Mouse (Mus musculus): ENCODE measurements around the gene Ctf2. TPM values are rescaled to one million over a fixed set of nuclear protein-coding genes. Genes with fewer than 3 reads are reported as not detected.
"Not testable (repeated sequence)": the region's sequence is repeated elsewhere in the genome, so short reads cannot be mapped to it uniquely, and the experiment has no call there.

Ctf2 gene
- polyA plus RNA-seq, 3 experiments from 2014 or later: not detected

DNA sequence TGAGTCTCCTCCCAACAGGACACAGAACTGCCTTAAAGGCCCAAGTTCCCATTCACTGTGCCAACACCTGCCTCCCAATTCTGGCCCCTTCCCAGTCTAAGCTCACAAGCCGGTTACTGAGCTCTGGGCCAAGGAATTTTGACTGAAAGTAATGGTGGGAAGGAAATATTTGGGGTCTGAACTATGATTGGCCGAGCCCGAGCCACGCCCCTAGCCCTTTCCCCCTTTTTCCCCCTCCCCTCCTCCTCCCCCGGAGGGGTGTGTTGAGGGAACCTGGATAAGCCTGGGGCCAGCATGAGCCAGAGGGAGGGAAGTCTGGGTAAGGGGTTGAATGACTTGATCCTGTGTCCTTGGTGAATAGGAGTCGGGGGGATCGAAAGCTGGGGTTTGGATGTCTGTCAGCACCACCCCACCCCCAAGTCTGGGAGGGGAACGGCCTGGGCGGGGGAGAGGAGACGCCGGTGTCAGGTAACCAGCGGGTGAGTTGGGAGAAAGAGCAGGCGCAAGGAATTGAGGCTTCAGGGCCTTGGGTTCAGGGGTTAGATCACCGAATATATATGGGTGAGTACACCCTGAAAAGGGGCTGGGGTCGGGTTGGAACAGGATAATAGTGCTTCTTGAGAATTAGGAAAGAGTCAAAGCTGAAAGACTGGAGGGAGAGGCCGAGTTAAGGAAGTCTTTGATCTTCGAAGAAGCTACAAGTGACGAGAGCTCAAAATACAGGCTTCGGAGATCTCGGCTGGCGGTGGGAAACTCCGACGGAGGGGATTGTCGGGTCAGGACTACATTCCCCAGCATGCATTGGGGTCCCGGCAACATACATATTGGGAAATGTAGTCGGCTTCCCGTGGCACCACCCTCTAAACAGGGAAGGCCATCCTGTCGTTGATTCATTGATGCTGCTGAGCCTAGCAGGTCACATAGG lies 19.2 kb downstream of the Ctf2 start, which contains the start of gene Ctf1:
Ctf1 (plus strand) TSS at position 276 of the 925 bp plus-strand sequence.
- ATAC-seq: no peak

DNA sequence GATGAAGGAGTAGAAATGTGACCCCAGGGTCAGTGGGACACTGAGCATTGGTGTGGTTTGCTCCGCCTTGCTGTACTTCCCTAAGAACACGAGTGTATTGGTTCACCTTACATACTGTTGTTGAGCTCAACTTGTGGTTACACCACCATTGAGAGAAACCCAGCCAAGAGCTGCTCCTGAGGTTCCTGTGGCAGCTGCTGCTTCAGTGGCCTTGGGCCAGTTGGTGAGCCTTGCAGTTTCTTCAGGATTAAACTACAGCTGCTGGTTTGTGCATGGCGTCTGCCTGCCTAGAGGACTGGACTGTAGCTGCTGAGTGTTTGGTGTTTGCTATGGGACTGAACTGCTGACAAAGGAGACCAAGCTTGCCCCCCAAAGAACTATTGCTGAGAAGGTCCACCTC lies 20.5 kb downstream of the Ctf2 start:
- no peak for ATAC-seq

DNA sequence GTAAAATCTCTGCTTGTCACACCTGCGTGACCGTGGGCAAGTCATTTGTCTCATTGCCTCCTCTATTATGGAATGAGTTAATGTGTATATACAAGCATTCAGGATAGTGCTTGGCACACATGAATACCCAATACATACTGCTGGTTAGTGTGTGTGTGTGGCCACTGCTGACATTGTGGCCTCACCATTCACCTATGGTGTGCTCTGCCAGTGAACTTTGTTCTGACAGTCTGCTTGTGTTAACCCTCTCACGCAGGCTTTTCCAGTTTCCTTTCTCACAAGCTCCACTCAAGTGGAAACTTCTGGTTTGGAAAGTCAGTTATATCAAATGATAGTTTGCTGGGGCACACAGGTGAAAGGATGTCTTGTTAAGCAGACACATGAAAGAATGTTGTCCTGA lies 20.9 kb downstream of the Ctf2 start:
- no peak for ATAC-seq

DNA sequence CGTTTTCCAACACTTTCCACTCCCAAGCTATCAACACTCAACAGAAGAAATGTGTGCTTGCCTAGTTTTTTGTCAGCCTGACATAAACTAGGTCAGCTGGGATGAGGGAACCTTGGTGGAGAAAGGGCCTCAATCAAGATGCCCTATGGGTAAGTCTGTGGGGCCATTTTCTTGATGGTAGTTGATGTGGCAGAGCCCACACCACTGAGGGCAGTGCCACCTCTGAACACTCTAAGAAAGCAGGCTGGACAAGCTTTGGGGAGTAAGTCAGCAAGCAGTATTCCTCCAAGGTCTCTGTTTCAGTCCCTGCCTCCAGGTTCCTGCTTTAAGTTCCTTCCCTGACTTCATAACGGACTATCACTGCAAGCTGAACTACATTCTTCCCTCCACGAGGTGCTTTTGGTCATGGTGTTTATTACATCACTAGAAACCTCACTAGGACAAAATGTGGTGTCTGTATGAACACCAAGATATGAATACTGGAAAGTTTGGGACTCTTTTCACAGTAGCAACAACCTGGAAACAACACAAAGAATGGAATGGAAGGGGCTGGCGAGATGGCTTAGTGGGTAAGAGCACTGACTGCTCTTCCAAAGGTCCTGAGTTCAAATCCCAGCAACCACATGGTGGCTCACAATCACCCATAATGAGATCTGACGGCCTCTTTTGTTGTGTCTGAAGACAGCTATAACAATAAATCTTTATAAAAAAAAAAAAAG lies 22.5 kb downstream of the Ctf2 start:
- ATAC-seq: no peak

DNA sequence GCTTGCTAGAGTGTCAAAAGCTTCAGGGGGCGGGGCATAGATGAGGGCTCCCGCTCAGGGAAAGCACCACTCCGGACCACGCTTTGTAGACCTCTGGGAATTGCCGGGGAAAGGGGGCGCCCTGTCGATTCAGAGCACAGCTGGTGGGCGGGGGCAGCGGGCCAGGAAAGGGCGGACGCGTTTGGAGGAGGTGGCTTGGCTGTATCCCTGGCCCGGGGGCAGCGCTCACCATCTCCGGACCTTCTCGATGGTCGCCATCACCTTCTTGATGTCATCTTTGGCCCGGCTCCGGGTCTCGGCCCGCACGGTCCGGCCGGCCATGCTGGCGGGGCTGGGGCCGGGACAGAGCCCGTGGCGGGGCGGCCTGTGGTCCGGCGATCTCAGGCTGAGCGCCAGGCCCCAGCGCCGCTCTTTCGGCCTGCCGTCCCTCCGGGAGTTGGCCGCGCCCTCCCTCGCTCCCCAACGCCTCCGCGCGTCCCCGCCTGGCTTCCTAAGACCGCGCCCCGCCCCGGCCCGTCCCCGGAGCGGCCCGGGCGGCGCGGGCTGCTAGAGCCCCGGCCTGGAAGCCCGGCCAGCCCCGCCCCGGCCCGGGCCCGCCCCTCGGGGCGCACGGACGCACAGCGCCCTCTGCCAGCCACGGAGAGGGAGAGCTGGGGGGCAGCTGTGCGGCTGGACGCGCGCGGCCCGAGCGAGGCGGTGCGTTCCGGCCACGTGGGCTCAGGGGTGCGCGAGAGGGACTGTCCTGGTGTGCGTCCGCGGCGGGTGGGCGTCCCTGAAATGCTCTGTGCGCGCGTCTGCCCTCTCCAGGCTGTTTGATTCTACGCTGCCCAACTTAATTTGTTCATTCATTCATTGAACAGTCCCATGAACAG lies 23.5 kb downstream of the Ctf2 start, which contains the start of gene Bcl7c:
Bcl7c (minus strand) TSS at position 727 of the 872 bp plus-strand sequence.
- peak; percentile 67 for ATAC-seq

DNA sequence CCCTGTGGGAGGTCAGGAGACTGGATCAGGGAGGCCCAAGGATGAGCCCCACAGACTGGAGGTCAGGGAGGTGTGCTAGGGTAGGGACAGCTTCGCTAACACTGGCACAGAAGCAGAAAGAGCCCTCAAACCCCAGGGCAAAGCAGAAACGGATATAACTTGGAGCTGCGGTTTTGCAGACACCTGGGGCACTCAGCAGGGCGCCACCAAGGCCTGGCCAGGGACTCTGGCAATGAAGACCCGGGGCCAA lies 24.1 kb downstream of the Ctf2 start:
- no peak for ATAC-seq

DNA sequence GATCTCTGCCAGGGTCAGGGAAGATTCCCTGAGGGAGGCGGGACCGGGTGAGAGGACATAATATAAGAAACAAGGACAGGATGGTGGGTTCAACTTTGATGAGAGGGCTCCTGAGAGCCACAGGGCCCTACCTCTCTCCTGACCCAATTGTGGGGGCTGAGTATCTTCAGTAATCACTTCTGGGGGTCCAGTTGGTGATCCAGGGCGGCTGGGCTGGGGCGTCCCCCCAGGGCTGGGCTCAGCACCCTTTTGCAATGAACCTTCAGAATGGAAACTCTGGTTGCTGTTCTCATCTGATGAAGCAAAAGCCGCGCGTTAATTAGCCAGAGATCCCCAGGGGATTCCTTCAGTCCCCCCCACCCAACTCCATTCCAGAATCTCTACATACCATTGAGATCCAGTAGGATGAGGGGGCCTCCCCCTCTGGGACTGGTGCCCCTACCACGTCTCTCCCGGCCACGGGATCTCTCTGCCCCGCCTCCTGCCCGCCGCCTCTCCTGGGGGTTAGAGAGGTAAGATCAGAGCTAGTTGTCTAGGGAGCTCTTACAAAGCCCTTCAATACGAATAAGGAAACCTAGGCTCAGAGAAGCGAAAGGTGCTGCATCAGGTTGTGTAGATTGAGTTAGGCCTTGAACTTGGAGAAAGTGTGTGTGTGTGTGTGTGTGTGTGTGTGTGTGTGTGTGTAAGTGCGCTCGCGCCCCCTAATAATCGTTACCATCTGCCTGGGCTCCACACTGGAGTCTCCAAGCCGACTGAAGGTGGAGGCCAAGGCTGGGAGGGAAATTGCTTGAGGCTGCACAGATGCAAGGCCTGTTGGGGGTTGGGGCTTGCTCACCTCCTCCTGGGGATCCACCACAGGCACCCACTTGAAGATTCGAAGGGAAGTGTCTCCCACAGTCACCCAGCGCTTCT lies 24.7 kb downstream of the Ctf2 start:
- ATAC-seq: no peak

DNA sequence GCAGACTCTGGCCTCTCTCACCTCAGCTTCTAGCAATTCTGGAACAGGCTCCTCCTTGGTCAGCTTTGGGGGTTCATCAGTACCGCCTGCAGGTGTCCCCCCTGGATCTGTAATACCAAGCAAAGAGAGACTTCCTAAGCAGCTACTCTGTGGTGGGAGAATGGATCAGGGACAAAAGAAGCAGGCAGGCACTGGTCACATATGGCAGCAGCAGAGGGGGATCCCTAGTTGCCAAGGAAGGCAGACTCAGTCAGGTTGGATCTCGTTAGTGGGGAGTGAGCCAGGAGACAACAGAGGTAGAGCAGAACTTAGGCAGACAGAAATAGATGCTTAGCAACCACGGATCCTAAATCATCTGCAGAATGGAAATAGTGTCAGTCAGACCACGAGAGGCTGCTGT lies 26.3 kb downstream of the Ctf2 start:
- no peak for ATAC-seq

DNA sequence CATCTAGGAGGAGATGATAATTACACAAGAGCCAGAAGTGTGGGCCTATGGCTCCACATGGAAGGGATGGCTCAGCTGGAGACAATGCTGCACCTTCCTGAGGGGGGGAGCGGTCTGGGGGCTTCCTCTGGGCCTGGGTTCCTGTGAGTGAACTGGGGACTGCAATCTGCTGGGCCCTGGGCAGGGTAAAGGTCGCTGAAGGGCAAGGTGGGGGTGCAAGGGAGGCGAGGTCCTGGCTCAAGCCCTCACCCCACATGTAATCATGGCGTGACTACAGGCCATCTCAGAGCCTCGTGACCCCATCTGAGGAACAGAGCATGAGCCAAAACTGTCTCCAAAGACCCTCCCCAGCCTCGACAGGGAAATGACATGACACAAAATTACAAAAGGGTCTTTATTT lies 27.4 kb downstream of the Ctf2 start:
- ATAC-seq: no peak

DNA sequence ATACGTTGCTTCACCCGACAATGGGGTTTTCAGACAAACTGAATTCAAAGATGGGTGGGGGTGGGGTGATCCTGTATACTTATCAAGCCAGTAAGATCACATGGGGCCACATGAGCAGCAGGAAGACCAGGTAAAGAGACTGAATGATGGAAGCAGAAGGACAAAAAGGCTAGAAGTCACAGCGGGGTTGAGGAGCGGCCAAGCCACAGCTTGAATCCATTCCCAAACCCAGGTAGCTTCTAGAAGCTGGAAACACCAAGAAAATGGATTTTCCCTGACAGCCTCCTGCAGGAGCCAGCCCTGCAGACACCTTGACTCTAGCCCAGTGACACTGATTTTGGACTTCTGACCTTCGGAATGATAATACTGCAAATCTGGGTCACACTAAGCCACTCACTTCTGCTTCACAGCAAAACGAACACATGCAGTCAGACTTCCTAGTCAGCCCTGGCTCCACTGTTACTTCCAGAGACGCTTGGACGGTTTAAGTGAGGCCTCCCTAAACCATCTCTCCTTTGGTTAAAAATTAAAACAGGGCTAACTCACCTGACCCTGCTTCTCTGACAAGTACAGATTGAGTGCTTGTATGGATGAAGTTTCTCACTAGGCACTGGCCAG lies 28.3 kb downstream of the Ctf2 start:
- ATAC-seq: no peak

DNA sequence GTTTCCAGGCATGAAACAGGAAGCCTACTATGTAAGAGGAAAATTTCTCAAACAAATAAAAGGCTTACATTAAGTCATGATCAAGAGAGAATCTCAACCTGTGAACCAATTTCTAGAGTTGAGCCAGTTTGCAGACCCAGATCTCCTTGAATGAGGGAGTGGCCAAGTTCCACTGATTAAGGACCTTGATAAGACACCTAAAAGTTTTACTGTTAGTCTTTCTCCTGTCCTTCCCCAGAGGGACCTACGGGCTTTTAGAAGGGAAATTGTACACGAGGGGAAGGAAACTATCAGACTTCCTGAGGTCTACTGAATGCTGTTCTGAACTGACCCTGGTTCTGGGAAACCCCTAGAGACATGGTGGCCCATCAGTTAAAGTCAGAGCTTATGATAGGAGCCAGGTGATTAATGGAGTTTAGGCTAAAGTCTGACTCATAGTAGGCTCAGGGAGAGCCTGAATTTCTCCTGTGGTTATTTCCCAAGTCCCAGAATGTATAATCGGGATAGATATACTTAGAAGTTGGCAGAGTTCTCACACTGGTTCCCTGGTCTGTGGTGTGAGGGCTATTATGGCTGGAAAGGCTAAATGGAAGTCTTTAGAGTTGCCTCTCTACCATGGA lies 31.1 kb downstream of the Ctf2 start:
- ATAC-seq: no peak

DNA sequence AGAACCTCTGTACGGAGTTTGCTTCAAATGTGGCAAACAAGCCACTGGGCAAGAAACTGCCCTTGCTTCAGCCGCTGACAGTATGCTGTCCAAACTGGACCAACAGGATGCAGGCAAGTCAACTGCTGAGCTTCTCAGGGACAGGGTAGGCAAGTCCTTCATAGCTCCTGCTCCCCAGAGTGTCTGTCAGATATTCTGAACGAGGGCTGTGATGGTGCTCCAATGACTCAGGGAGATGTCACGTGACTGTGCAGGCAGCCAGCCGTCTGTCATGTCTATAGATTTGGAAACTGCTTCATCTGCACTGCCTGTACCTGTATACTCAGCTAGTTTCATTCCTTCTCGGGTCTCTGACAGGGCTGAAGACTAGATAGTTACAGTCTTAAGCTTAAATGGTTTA lies 33.0 kb downstream of the Ctf2 start:
- ATAC-seq: no peak

DNA sequence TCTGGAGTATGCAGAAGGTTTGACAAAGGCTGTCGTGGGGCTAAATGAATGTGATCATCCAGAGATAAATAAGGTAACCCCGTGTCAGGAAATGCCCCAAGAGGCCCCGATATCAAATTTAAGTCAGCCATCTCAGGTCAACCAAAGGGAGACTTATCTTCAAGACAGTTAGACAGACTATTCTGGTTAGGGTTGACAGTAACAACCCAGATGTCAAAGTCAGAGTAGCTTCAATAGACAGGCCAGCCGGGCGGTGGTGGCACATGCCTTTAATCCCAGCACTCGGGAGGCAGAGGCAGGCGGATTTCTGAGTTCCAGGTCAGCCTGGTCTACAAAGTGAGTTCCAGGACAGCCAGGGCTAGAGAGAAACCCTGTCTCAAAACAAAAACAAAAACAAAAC lies 38.2 kb downstream of the Ctf2 start:
- not testable (repeated sequence) for ATAC-seq

DNA sequence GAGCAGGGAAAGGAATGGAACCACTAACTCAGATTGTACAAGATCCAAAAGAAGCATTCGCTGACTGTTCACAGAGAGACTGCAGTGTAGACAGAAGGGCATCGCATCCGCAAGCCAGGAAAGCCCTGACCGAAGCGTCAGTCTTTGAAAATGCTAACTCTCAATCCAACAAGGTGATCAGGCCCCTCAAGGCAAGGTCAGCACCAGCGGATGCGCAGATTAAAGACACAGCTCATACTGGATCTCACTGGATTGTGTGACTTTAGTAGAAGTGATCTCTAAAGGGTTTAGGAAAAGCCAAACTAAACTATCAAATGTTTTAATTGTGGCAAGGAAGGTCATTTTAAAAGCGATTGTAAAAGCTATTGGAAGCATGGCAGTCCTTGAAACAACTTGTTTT lies 38.7 kb downstream of the Ctf2 start:
- ATAC-seq: no peak

DNA sequence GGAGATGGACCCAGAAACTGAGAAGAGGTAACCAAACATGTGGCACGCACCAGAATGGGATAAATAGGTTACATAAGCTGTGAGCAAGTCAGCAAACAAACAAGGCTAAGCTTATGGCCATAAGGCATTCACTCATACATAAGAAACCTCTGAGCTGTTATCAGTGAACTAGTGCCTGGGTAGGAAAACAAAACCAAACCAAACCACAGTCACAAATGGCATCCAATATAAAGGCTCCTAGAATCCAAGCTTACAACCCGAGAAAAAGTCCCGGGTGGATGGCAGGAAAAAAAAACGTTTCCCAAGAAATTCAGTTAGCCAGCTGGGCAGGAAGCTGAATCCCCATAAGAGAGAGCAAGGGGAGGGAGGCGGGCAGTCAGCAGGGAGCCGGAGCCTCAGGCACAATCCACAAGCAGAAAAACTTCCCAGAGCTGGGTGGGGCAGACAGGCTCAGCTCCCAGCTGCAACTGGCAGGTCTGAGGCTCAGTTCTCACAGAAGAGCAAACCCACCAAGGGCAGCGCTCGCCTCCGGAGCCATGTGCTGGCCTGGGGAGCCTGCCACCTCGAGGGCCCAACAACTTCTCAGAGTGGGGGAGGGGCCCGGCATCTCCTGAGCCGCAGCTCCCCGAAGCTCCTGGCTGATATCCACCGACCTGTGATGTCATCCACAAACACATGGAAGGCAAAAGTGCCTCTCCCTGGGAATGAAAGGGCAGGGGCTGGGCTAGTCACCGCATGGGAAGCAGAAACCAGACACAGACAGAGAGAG lies 40.6 kb downstream of the Ctf2 start:
- no peak for ATAC-seq

DNA sequence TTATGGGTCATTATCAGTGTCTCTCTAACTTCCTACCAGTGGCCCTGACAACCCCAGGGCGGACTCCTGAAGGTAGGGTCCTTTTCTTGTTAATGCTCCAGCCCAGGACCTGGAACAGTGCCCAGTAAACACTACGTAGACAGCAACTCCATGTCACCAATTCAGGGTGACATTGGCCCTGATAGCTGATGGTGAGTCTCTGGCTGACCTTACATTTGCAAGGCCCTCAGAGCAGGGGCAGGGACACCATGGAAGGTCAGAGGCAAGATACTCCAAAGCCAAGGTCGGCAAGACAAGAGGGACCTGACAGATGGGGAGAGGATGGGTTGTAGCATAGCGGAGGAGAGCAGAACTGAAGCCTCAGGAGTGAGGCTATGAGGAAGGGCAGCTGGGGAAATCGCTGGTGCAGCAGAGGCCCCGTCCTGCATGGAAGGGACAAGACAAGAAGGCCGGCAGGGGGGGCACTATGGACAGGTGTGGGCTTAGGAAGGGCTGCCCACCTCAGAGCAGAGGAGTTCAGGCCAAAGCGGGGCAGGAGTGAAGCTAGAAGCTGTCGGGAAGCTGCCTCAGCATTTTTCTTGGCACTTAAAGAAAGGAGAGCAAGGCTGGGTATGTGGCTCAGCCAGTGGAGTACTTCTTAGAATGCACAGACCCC lies 42.2 kb downstream of the Ctf2 start:
- no peak for ATAC-seq

DNA sequence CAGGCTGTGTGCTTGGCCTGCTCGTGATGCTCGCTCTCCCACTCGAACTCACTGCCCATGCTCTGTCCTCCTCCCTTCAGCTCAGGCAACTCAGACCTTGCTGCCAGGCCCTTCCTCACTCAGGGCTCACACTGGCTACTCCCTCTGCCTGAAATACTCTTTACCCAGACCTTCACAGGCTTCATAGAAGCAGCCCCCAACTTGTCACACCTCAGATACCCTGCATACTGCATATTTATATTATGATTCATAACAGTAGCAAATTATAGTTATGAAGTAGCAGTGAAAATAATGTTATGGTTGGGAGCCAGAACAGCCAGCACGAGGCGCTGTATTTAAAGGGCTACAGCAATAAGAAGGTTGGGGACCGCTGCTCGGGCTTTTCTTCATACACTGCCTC lies 43.0 kb downstream of the Ctf2 start:
- ATAC-seq: no peak

DNA sequence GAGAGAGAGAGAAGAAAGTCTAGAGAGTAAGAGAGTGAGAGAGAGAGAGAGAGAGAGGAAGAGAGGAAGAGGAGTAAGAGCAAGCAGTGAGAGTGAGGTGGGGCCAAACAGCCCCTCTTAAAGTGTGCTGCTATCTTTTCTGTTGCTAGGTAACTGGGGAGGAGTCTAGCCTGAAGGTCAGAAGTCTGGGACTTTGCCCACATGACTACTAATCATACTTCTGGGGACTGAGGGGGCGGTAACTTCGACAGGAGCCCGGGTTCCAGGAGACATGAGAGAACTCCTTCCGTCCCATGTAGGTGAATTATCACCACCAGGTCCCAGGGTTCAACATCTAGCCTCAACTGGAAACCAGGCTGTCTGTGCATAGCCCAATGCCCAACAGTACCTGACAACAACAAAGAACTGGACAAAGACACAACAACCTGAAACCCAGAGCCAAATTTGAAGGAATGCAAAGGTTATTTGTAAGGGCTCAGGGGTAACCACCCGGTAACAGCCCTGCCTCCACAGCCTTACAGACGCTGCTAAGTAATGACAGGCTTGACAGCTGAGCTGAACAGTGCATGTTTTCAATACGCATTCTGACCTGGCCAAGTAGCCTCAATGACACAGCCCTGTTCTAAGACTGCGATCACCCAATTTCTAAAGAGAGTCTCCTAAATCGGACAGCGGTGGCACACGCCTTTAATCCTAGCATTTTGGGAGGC lies 45.1 kb downstream of the Ctf2 start:
- ATAC-seq: no peak
